Mouse (Mus musculus): ENCODE results near the gene Peli2.

GRCm38 (mm10) chr14:48157085-48157484, 36.5 kb downstream of the Peli2 start:
- TF ChIP-seq CTCF (IDR thresholded peaks at IDR 0.05) (no peak), EP300 (IDR thresholded peaks at IDR 0.05) (no peak)
